Mouse (Mus musculus) embryonic stem cell, embryonic (primary cell): ENCODE measurements at regions not wholly inside any gene's neighbourhood (a gene's known extent, or its start where the extent isn't known, plus 50 kb on each side); places are given as distances from the start of the nearest gene placed in this dataset.

Experiments used
- CTCF ChIA-PET, 4 experiments: fragments of 300-600 bp in 2 of 4; fragments of 350-600 bp in 2 of 4; sonication (Branson Sonifier 250); formaldehyde crosslinking; loops; one replicate each; lab custom pipeline; 2022; ENCODE audit warnings: inconsistent platforms in 2 of 4; lab: Charles Lee
- POLR2A ChIA-PET, 4 experiments: fragments of 300-600 bp in 2 of 4; fragments of 350-600 bp in 2 of 4; sonication (Branson Sonifier 250); formaldehyde crosslinking; loops; one replicate each; lab custom pipeline; 2022; ENCODE audit warnings: antibody characterized with exemption in 4 of 4, inconsistent platforms in 1 of 4; lab: Charles Lee

DNA sequence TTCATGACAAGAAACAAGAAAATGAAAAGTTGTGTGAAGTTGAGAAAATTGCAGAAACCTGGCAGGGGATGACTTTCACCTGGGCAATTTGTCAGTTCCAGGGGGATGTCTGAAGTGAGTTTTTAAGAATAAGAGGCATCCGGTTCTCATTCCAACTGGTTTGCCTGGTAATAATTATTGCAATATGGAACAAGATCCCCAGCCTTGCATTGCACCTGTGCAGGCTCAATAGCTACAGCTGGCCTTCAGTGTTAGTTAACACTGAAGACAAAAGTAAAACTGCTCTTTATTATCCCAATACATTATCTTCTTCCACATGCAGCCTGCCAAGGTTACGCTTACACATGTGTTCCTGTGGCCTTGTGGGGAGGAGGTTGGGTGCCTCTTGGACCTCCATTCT is 307.2 kb upstream of the Pard3b start:
- CTCF ChIA-PET, result no interaction called here
- POLR2A ChIA-PET, result no interaction called here

- POLR2A ChIA-PET, result no interaction called here
- CTCF ChIA-PET, result no interaction called here
Observed at GRCm38 (mm10) chr1:61331906-61332305, 306.7 kb upstream of the Pard3b start.

GRCm38 (mm10) chr1:61336367-61336766 is 302.3 kb upstream of the Pard3b start:
- POLR2A ChIA-PET, result no interaction called here
- CTCF ChIA-PET, result interaction anchor here in 1 of 4 experiments (0.6 kb wide), 1 partner anchor 972 kb away, joined by 3 read pairs; no protein-coding TSS in a partner anchor

GRCm38 (mm10) chr1:61352921-61353320 is 285.7 kb upstream of the Pard3b start:
- ChIA-PET CTCF (no interaction called here), POLR2A (no interaction called here)

DNA sequence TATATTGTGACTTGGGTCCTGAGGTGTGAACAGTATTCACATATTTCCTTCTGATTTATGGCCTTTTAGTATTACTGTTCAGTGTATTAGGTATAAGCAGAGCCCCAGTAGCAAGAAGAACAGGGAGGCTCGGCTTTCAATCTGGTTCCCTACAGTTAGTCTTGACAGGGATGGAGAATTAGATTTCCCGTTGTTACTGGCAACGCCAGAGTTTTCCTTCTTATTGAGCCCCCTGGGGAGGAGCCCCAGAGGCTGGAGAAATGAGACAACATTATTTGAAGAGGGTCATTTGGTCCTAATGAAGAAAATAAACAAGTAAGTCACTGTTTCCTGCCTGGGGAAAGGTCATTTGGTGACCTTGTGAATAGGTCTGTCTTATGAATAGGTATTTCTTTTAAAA is 285.1 kb upstream of the Pard3b start:
- CTCF ChIA-PET, result no interaction called here
- POLR2A ChIA-PET, result no interaction called here

DNA sequence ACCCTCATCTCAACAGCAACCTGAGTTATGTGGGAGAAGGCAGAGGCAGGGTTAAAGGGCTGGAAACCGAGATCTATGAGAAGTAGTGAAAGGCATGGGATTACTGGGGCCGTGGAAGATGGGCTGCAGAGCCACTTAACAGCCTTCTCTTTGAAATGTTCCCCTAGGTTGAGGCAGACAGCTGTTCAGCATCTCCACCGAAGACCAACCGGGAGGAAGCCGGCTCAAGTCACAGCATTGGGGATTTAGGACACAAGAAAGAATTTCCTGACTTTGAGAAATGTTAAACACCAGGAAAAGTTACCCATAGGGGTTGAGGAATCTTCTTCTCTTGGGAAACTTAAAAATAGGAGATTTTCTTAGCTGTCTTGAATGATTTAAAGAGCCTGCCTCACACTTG is 283.4 kb upstream of the Pard3b start:
- ChIA-PET CTCF (no interaction called here), POLR2A (no interaction called here)

- CTCF ChIA-PET, result interaction anchor here in 1 of 4 experiments (0.6 kb wide), 1 partner anchor 166 kb away, joined by 3 read pairs; no protein-coding TSS in a partner anchor
Observed at GRCm38 (mm10) chr1:61359011-61359930, 279.4 kb upstream of the Pard3b start.

DNA sequence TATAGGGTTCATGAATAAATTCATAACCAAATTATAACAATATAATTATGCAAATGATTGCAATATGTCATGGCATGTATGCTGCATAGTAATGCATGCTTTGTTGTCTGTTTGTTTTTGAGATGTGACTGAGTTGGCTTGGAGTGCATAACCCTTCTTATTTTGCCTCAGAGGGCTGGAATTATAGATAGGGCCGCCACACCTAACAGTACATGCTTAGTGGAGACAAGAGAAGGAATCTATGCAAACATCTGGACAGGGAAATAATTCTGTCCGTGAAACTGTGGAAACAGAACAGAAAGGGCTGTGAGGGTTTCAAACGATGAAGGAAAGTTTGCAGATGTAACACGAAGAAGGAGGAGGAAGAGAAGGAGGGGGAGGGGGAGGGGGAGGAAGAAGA is 266.0 kb upstream of the Pard3b start:
- ChIA-PET CTCF (no interaction called here), POLR2A (no interaction called here)

More at GRCm38 (mm10) chr1:61359011-61359930, 279.4 kb upstream of the Pard3b start:
- POLR2A ChIA-PET, result interaction anchor here in 3 of 4 experiments (0.5 to 0.6 kb wide), 3 partner anchors 310 to 1918 kb away, joined by 3 to 5 read pairs (median 4); no protein-coding TSS in a partner anchor

GRCm38 (mm10) chr1:61373661-61374491 is 264.7 kb upstream of the Pard3b start:
- ChIA-PET CTCF (interaction anchor here in 2 of 4 experiments (0.5 to 1.6 kb wide), 3 partner anchors 193 to 432 kb away, joined by 3 to 8 read pairs (median 3); no protein-coding TSS in a partner anchor), POLR2A (interaction anchor here in 1 of 4 experiments (0.6 kb wide), 1 partner anchor 35 kb away, joined by 3 read pairs; no protein-coding TSS in a partner anchor)

DNA sequence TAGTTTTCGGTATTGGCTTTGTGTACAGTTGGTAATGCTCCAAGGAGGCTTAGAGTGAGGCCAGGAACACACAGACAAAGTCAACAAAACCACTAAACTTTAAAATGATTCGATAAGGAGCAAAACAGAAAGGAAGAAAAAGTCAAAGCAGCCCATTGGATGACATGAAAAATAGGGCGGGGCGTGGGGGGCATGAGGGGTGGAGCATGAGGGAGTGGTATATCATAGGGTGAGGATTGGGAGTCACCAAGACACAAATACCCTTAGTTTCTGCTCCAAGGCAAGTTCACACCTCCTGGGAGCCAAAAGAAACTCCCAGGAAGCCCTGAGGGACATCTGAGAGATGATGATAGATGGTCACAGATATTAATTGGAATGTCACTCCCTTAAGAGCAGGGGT is 262.2 kb upstream of the Pard3b start:
- ChIA-PET POLR2A (no interaction called here), CTCF (interaction anchor here in 3 of 4 experiments (0.6 to 1.2 kb wide), 6 partner anchors 78 to 487 kb away, joined by 3 to 4 read pairs (median 4); no protein-coding TSS in a partner anchor)

DNA sequence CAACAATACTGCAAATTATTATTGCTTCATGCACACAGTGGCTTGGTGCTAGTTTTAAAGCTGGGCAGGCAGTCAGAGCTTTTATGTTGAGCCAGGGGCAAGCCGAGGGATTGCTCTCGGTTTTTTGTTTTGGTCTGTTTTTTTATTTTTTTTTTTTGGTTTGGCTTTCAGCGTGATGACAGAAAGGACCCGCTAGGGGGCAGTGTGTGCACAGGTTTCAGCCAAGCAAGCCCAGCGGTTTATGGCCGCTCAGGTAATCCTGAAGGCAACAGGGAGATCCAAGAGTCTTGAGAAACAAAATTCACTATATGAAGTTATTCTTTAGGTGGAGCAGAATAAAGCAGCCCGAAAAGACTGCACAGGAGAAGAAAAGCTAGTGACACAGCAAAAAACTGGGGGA is 261.6 kb upstream of the Pard3b start:
- ChIA-PET CTCF (interaction anchor here in 3 of 4 experiments (0.6 to 2.4 kb wide), 7 partner anchors 79 to 590 kb away, joined by 3 to 9 read pairs (median 4); no protein-coding TSS in a partner anchor), POLR2A (no interaction called here)

DNA sequence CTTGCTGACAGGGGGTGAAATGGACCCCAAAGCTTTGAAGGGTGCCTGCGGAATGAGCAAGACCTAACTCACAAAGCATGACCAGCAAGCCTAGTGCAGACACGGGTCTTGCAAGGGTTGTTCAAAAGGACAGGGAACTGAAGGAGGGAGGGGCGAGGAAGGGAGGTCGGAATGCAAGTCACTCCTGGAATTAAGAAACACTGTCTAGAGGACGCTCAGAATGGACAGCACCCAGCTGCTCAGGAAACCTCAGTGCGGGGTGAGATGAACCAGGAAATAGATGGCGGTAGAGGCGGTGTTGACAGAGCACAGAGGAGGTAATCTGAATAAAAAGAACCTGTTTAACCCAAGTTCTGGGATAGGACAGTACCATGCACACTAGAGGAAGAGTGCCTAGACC is 260.4 kb upstream of the Pard3b start:
- ChIA-PET CTCF (interaction anchor here in 2 of 4 experiments (0.6 to 2.4 kb wide), 4 partner anchors 197 to 1323 kb away, joined by 3 to 9 read pairs (median 3); no protein-coding TSS in a partner anchor), POLR2A (no interaction called here)

- POLR2A ChIA-PET, result no interaction called here
Observed at GRCm38 (mm10) chr1:61379771-61380517, 258.7 kb upstream of the Pard3b start.

DNA sequence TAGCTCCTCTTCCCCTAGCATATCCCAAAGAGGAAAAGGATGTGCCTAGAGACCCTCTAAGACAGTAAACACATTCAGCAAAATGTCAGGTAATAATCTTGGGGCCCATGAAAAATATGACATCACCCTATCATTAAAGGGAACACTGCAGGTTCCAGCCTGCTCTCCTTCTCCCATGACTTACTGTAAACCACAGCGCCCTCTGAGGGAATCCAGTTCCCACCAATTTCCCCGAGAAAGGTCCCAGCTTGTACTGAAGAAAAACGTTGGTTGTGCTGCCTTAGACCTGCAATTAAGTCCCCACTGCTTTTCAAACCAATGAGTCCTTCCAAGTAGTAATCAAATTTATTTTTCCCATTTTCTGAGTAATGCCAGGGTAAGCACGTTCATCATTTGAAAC is 251.0 kb upstream of the Pard3b start:
- ChIA-PET CTCF (no interaction called here), POLR2A (interaction anchor here in 2 of 4 experiments (0.6 to 0.7 kb wide), 2 partner anchors 31 to 42 kb away, joined by 3 to 7 read pairs; no protein-coding TSS in a partner anchor)

More at GRCm38 (mm10) chr1:61379771-61380517, 258.7 kb upstream of the Pard3b start:
- CTCF ChIA-PET, result no interaction called here

GRCm38 (mm10) chr1:61397796-61398195 is 240.8 kb upstream of the Pard3b start:
- POLR2A ChIA-PET, result no interaction called here
- CTCF ChIA-PET, result no interaction called here

GRCm38 (mm10) chr1:61402339-61402738 is 236.3 kb upstream of the Pard3b start:
- CTCF ChIA-PET, result no interaction called here
- POLR2A ChIA-PET, result no interaction called here

DNA sequence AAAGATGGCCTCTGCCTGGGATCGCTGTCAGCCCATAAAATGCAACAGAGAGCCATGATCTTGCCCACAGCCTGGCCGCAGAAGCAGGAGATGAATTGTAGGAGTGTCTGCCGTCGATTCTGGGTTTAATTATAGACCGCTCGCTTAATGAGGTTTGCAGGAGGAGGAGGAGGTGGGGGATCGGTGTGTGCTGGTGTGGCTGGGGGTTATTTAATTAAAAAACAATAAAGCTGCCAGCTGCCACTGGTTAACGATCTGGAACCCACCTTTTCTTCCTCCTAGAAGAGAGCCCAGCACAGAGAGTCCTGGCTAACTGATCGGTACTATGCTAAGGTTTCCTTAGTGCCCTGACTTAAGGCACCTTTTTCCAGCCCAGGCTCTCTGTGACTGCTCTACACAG is 231.4 kb upstream of the Pard3b start:
- ChIA-PET CTCF (no interaction called here), POLR2A (no interaction called here)

GRCm38 (mm10) chr1:61414772-61415171 is 223.9 kb upstream of the Pard3b start:
- ChIA-PET CTCF (no interaction called here), POLR2A (interaction anchor here in 1 of 4 experiments (0.7 kb wide), 1 partner anchor 24 kb away, joined by 3 read pairs; no protein-coding TSS in a partner anchor)
